Mouse (Mus musculus): ENCODE data around the gene Gng11.
A peak's percentile ranks its signal among the peaks of the same experiment; 100 is the strongest.

Gene Gng11

DNA sequence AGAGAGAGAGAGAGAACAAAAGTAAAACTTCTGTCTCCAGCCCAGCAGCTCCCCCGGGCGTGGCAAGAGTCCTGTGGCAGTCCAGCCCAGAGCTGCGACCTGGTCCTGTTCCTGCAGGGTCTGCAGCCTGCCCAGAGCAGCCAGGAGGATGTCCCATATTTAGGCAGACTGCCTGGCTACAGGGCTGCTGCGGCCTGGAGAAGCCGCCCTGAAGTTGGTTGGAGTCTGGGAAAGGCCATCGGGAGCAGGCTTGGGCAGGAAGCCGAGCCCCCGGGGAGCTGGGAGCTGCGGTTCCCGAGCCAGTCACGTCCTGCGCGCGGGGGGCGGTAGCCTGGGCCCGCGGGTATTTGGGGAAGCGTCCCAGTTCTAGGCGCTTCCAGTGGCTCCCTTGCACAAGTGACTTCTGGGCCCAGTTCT, at the start of gene Gng11:
Gene Gng11 (plus strand): TSS at position 15 of the 417 bp plus-strand sequence.
- DNase-seq (ENCODE audit: inconsistent ontology term) = peak; percentile 89

DNA sequence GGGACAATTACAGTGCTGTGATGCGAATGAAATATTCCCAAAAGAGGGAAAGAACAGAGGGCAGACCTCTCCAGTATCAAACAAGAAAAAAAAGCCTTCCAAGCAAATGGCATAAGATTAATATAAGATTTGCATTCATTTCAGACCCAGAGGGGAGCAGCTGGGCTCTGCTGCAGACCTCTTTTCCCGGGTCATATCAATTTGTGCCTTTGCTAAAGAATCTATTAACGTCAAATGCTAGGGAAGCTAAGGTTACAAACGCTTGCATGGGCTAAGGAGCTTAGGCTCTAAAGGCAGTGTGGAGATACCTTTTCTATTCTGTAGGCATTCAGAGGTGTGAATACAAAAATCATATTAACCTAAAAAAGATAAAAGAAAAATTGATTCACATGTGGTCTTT, 48.7 kb upstream of the Gng11 start:
- no peak for DNase-seq (ENCODE audit: inconsistent ontology term)

DNA sequence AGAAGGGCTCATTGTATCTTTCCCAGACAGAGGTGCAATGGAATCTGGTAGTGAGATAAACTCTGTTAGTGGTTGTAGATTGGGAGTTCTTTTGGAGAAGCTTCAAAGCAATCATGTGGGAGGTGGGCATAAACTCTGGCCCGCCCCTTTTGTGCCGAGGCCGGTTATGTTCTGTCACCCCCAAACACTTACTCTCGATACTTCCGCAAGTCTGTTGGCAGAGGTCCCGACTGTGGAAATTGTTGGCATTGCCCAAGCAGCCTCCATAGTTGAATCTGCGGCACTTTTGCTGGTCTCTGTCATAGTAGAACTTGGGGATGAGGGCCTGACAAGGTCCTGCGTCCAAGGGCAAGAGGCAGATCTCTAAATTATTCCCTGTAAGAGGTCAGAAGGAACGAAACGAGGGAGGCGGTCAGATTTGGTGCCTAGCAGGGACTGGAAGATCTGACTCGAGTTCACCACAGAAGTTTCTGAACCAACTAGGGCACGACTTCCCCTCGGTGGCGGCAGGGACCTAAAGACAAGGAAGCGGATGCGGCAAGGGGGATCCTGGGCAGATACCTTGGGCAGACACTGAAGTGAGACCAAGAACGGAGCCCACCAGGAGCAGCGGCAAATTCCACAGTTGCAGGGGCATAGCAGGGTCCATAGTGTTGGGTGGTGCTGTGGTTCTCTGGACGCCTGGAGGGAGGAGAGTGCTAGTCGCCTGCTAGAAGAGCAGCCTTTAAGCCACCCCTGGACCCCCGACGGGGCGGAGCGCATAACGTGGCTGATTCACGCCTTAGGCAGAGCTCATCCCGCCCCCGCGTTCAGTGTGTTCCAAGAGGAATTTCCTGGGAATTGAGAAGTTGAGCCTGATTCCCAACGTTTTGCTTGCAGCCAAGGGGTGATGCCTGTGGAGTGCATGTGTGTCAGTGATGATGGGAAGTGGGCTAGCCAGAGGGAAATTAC, 35.8 kb upstream of the Gng11 start:
- DNase-seq (ENCODE audit: inconsistent ontology term) = peak; percentile 22

DNA sequence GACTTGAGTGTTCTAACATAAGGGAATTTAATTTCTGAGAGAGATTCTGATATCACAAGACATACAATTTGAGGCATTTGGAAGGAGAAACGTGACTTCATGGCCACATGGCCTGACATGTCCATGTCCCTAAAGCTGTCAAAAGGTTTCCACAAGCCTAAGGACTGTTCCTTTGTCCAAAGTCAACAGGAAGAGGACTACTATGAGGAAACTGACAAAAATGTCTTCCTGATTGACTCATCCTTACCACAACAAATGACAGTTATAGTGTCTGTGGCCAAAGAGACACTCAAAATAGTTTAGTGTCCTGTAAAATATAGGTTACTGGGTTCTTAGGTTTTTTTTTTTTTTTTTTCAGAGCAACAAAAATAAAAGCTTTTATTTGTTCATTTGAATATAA, 30.0 kb upstream of the Gng11 start:
- peak; percentile 22 for DNase-seq (ENCODE audit: inconsistent ontology term)

DNA sequence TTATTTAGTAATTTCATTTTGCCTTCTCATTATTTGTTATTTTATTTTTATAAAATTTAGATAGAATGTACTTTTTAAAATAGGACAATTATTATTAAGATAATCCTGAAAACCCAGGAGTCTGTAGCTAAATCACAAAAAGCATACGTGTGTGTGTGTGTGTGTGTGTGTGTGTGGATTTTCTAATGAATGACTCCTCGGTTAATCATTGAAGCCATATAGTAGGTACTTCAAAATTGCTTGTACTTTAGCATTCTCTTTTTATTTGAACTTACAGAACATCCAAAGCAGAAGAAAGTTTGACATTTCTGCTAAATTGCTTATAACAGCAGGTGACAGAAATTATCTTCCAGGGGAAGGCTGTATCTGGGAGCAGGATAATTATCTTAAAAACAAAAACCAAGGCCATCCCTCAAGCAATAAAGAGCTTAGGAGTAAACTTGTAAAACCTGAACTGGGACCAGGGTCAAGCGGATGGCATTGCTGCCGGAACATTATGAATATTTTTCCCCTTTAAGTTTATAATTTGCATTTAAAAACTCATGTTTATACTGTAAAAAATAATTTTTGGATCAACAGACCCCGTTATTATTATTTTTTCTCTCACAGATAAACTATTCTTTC, 20.9 kb upstream of the Gng11 start:
- no peak for DNase-seq (ENCODE audit: inconsistent ontology term)

DNA sequence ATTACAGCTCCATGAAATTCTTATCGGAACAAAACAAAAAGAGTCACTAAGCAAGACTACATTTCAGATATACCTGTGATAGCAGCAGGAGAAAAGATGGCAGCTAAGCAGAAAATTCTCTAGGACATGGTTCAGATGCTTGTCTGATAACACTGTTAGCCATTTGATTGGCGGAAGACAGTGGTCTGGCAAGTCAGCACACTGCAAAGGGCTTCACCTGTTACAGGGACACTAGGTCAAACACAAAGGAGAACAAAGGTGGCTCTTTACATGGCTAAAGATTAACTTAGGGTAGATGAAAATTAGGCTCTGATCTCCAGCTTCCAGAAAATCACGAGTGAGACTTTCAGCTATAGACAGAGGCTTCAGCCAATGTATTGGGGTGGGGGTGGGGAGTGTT, 15.0 kb upstream of the Gng11 start, which contains the start of gene Tfpi2:
Gene Tfpi2 (minus strand): TSS at position 170 of the 400 bp plus-strand sequence.
- DNase-seq (ENCODE audit: inconsistent ontology term) = no peak

DNA sequence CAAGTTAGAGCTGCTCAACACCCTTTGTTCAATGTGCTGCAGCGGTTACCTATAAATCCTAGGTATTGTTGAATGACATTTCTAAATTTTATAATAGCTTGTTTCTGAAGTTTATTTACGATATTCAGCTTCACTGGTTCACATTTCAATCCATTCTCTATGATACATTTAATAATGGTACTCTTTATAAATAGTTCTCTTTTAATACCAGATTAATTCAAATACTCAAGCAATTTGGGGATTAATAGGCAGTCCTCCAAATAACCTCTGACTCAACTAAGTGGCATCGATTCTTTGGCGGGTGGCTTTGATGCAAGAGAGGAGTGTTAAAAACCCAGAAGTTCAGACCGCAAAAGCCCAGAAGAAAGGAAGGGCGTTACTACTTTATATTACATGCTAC, 10.2 kb upstream of the Gng11 start, which contains the start of gene Gngt1:
Gene Gngt1 (plus strand): TSS at position 301 of the 400 bp plus-strand sequence.
- DNase-seq (ENCODE audit: inconsistent ontology term) = no peak

DNA sequence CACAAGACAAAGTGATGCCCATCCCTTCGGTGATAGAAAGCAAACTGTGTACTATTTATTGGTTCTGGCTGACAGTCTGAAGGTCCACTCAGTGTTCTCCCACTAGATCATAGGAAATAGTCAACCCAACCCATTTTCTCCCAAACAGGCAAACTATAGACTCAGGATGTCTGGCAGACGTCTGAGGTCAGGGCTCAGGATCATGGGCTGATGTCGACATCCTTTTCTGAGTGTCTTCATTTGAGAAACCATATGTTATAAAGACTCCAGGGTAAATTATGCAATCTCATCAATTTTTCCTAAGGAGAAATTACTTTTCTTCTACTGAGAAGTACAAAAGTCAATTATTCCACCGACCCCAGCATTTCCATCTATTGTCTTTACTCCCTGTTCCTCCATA, 5.6 kb upstream of the Gng11 start:
- no peak for DNase-seq (ENCODE audit: inconsistent ontology term)

DNA sequence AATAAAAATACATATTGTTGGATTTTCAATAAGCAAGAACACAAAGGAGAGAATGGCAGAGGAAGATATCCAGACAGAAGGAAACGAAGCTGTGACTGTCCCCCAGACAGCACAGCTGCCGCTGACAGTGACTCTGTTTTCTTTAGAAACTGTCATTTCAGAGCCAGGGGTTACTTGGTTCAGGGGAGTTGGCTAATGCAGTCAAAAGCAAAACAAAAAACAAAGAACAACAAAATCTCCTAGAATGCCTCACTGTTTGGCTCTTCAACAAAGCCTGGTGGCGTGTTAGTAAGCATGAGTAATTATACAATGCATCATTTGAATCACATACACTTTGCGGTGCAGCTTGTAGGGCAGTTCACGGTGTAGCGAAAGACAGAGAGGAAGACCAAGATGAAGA, 4.4 kb upstream of the Gng11 start:
- peak; percentile 69 for DNase-seq (ENCODE audit: inconsistent ontology term)

DNA sequence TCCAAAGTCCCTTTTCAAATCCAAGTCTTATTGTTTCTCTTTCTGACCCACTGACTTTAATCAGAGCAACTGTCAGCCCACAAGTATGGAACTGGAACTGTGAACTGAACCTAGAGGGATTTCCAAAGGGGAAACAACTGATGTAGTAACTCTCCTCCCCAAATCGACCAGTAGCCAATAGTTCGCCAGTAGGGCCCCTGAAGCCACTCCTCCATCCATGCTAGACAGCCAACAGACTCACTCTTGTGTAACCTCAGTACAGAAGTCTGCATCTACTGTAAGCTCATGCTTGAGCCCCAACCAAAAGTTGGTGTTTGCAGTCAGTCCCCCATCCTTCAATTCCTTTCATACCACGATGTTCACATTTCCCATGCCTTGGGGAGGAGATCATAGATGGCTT, 3.0 kb upstream of the Gng11 start:
- DNase-seq (ENCODE audit: inconsistent ontology term) = peak; percentile 42

DNA sequence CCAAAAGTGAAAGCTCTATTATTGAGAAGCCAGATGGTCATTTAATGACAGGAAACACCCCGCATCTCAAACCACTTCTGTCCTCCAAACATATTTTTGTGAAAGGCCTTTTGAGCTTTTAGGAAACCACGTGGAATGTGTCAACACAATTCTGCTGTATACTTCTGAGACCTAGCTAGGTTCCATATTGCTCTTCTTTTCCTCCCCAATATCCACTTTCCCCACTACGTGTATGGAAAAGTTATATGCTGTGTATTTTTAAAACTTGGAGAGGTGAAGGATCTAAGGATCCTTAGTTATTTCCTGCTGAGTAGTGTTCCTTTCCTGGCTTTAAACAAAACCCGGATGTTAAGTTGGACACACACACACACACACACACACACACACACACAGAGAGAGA, 259 bp upstream of the Gng11 start:
- DNase-seq (ENCODE audit: inconsistent ontology term) = peak; percentile 74

DNA sequence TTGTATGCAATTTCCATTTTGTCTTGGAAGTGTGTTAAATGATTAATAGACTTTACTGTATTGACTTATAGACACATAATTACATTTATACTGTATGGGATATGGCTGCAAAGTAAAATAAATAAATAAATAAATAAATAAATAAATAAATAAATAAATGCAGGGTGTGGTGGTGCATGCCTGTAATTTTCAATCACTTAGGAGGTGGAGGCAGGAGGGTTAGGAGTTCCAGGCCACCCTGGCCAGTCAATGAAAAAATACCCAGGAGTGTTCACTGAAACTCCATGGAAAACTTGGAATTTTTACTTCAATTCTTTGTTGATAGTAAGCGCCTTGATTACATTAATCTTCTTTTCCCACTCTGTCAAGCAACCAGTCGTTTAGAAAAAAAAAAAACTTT, 1.1 kb downstream of the Gng11 start:
- no peak for DNase-seq (ENCODE audit: inconsistent ontology term)

DNA sequence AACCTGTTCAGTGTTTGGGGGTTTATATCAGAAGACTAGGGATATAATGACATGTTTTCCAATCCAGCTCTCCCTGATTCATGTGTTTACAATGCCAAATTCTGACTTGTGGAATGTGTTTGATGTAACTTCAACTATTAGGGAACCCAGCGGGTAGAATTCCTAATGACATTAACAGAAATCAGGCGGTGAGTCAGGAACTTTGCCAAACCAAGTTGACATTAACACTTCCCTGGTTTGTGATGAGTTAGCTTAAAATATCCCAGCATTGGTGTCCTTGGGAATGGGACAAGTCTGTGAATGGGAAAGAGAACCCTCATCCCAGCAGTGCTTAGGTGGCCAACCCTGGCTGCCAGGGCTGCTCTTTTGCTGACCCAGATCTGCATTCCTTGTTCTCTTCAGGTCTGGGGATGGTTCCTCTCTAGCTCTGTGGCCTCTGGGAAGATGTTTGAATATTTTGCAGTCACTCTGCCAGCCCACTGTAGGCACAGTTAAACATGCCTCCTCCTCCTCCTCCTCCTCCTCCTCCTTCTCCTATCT, 4.9 kb downstream of the Gng11 start:
- peak; percentile 94 for DNase-seq (ENCODE audit: inconsistent ontology term)

DNA sequence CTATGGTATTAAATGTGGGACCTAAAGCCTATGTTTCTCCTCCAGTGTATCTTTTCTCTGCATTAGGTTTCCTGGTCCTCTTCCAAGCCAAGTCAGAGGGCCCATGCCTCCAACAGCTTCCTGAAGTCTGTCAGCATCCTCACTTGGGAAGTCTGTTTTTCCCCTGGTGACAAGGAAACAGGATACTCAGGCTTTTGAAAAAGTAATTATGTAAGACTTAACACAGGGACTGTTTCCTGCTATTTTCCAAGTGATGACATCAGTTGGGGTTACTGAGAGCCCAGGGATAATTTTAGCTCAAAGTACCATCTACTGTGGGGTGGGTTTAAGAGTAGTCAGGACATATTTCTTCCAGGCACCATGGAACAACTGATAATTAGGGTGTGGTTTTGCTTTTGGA, 5.8 kb downstream of the Gng11 start:
- DNase-seq (ENCODE audit: inconsistent ontology term) = no peak

DNA sequence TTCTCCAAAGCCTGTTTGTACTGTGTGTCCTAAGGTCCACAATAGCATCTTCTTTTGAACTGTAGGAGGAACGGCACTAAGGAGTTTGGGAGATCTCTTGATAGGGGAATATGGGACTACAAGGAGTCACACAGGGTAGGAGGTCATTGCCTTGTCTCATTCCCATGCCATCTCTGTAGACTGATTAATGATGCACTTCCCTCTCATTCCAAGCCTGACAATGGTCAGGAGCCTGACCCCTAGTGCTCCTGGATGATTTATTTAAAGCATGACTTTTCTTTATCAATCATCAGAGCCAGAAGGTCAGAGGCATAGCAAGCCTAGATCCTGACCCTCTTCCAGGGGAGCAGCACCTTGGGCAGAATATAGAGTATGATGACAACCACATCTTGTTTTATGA, 18.9 kb downstream of the Gng11 start:
- DNase-seq (ENCODE audit: inconsistent ontology term) = no peak

DNA sequence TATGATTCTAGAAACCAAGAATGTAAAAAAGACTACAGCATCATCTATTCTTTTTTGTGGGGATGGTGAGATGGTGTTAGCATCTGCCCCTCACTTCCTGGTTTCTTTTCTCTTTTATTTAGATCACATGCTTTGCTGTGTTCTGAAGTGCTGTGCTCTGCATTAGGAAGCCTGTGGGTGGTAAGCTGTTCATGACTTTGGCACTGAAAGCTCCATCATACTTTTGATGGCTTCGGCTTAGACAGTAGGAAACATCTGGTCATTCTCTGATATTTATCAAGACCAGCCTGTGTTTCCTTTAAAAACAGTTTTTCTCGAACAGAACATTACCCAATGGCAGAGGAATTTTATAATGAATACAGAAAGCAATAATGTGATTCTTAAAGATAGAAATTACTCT, 22.7 kb downstream of the Gng11 start:
- DNase-seq (ENCODE audit: inconsistent ontology term) = no peak

DNA sequence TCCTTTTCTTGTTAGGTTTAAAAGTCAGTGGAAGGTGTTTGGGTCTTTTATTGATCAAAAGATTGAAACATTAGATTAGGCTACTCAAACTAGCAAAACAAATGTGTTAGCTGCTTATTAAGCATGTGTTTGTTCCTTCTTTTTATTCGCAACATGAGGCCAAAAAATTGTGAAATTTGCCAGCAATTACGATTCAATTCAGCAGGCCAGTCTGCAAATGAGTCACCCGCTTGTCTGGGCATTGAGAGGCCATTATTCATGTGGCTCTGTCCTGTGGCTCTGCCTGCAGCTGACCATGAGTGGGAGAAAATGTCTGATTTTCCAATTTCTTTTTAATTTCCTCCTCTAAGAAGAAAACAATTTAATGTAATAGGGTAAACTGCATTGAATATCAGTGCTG, 27.3 kb downstream of the Gng11 start:
- peak; percentile 83 for DNase-seq (ENCODE audit: inconsistent ontology term)

DNA sequence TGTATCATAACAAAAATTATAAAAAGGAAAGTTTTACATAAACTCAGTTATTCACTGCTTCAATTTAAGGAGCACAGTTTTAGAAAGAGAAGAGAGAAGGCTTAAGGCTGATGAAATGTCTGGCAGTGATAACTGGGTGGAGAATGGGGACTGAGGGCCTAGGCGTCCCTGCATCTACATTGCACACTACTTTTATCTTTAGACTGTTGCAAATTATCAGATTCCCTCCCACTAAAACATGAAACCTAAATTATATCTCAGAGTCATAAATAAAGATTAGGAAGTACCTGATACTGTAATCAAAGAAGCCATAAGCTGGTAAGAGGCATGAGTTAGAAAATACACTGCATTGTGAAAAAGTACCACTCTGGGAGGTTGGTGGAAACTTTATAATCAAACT, 38.1 kb downstream of the Gng11 start:
- no peak for DNase-seq (ENCODE audit: inconsistent ontology term)

DNA sequence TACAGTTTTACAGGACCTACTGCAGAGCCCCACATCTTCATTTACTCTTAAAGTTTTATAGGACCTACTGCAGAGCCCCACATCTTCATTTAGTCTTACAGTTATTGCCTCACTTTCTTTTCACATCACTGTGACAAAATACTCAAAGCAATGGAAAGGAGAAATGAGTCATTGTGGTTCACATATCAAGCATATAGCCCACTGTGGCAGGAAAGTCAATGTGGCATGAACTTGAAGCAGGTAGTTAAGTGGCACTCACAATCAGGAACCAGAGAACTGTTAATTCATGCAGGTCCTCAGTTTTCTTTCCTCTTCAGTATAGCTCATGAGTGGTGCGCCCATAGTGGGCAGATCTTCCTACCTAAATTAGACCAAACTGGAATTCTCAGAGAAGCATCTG, 43.5 kb downstream of the Gng11 start:
- DNase-seq (ENCODE audit: inconsistent ontology term) = no peak

DNA sequence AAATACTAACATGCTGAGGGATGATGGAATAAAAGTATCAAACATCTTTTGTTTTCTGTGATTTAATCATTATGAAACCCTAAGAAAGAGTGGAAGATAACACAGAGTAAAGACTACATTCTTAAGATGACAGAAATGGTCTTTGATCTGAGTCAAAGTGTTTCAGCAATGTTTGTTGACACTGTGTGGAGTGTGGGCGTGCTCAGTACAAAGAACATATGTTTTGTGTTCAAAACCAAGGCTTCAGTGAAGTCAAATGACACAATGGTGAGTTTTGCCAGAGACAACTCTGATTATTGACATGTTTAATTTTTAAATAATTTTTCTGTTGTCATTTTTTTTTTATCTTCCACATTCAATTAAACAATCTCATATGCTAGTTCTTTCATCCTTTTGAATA, 49.1 kb downstream of the Gng11 start:
- no peak for DNase-seq (ENCODE audit: inconsistent ontology term)

DNA sequence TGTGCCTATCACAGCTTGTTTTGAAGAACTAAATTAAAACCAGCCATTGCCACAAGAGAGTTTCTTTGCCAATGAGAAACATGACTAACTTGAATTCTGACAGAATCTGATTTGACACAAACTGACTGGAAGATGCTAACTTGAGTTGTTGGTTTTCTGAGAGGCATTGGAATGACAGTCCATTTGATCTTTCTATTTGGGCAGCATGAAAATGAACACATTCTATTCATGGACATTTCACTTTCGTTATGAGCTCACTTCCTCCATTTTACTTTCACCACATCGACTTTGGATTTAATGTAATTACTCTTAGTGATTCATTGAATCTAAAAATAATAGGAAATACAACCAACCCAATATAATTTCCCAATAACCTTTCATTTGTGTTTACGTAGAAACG, 50.7 kb downstream of the Gng11 start:
- DNase-seq (ENCODE audit: inconsistent ontology term) = peak; percentile 13

Data from Muller cell, postnatal 12 days (primary cell).